Mouse (Mus musculus): ENCODE measurements around the gene Lhx4.

- TF ChIP-seq CTCF (IDR thresholded peaks at IDR 0.05; ENCODE audit: extremely low read depth, insufficient read depth, low read length) = no peak
- no peak for TF ChIP-seq POLR2A (IDR thresholded peaks at IDR 0.05; ENCODE audit: extremely low read depth, insufficient read depth, low read length)
Observed at GRCm38 (mm10) chr1:155796757-155797405, 45.4 kb upstream of the Lhx4 start.

Data from cortical plate, adult 2 months (tissue).